Mouse (Mus musculus) CD4-positive helper T cell, adult 2 months (primary cell): ENCODE results near the gene Kbtbd8.

ENCODE experiments used
- DNase-seq: peaks from one replicate; pipeline ENCODE4 v3.0.0-alpha.2; 2012; ENCODE audit warnings: low read depth, missing footprints, low spot score

Kbtbd8 gene

DNA sequence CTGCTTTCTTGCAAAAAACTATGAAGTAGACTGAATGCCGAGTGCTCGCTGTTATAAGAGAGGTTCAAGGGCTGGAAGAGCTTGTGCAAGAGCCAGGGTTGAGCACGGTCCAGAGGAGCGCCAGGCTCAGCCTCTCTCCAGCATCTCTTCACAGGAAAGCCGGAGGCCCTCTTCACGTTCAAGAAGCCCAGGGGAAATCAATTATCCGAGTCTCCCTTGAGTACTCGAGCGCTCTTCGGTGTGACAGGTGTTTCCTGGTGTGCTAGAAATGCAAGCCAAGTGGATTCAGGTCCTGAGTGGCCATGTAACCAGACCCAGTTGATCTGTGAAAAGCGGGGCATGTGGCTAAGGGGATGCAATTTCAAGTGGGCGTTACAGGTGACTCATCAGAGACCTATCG lies at the start of gene Kbtbd8:
Gene Kbtbd8 (plus strand): TSS at position 295 of the 400 bp plus-strand sequence.
- peak; percentile 32 for DNase-seq

DNA sequence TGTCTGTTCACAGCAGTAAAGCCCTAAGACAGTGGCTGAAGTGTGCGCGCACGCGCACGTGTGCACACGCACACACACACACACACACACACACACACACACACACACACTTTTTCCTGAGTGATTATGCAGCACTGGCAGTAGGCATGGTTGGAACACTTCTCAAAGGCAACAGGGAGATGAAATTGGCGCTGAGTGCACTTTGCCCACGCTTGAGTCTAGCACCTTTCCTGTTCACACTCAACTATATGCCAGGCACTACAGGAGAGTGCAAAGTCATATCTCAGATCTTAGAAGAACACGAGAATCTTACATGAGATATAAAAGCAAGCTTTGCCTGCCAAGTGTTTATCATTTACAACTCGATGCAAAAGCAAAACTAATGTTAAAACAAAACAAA lies 47.3 kb upstream of the Kbtbd8 start:
- DNase-seq, result no peak

DNA sequence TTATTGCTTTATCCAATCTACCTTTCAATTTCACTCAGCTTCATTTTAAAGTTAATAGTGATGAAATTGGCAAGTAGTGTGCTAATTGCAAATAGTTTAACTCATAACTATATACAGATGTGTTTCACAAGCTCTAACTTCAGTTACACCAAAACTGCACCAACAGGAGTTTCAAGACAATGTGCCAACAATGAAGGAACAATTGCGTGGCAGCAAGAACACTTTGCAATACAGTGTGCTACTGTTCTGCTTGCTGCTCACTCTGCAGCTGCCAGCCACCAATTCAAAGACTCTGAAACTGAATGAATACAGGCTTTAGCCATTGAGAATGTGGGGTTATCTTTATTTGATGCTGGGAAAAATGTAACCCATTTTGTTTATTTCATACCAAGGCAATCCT lies 31.8 kb upstream of the Kbtbd8 start:
- no peak for DNase-seq

DNA sequence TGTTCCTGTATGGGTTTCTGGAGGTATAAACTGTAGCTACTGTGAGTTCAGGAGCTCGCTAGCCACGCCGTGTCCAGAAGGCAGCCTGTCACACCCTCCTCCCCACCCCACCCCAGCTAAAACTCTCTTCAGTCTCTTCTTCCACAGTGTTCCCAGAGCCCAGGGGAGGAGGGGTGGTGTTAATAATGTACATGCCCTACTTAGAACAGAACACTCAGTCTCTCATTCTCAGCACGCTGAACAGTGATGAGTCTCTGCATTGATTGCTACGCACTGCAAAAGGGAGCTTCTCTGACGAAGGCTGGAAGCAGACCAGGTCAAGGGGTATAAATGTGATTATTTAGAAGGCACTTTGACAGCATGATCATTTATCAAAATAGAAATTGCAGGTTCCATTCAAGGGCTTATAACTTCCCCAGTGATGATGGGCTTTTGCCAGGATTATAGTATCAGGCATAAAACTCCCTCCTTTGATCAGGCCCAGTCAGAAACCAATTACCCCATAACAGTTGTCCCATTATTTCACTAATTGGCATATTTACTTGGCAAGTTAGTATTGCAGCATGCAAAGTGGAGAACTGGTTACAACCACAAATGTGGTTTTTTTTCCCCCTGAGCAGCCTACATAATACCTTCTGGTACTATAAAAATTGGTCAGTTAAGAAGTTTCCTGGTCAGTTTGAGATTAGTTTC lies 29.7 kb upstream of the Kbtbd8 start:
- no peak for DNase-seq

DNA sequence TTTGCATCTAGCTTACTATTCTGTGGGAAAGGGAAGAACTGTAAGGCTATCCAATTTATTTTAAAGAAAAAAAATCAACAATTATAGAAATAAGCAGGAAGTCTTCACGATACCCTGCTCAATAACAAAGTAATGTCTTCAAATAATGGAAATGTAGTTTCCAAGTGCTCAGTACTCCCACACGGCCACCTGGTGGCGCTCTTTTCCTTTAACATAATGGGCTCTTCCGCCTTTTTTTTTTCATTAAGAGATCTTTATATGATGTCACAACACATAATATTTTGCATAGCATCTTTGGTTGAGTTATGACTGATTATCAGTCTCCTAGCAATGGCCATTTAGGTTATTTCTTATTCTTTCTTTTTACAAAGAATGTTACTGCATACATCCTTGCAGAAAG lies 29.0 kb upstream of the Kbtbd8 start:
- DNase-seq, result peak; percentile 2

DNA sequence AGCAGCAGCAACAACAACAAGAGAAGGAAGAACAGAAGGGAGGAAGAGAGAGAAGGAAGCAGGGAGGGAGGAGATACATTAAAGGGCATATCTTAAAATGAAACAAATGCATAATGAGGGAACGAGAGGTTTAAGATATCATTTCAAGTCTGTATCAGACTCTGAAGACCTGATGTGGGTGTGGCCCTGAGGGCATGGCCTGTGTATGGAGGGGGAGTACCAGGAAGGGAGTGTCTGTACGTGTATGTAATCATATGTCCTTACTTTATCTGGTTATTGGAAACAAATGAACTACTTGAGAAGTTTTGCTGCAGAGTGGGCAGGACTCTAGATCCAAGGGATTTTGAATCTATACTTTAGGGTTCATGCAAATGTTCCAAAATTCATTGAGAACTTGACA lies 22.3 kb upstream of the Kbtbd8 start:
- no peak for DNase-seq

DNA sequence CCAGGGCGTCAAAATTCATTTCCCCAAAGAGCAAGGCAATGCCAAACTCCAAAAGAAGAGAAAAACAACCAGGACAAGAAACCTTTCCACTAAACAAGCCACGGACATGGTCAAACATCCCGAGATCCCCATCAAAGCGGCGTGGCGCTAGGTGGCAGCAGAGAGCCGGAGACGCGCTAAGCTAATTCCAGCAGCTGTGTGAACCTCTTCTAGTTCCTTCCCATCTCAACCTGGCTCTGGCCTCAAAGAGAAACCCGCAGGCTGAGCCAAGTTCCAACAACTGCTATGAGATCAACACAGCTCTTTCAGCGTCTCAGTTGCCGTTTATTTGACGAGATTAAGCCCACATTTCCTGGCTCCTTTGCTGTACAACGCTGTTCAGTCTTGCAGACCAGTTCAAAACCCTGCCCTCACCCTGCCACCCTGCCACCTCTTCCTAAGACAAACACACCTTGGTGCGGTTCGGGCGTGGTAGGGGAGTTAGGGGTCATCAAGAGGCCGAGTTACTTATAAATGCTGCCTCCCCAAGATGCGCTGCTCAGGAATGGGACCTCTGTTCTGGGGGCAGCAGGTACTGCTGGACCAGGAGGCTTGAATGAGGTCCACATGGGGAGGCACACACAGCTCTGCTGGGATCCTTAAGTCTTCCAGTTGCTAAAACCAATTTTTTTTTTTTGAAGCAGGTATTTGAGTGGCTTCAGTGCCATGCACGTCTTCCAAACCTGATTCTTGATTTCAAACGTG lies 18.5 kb upstream of the Kbtbd8 start:
- DNase-seq, result peak; percentile 53

DNA sequence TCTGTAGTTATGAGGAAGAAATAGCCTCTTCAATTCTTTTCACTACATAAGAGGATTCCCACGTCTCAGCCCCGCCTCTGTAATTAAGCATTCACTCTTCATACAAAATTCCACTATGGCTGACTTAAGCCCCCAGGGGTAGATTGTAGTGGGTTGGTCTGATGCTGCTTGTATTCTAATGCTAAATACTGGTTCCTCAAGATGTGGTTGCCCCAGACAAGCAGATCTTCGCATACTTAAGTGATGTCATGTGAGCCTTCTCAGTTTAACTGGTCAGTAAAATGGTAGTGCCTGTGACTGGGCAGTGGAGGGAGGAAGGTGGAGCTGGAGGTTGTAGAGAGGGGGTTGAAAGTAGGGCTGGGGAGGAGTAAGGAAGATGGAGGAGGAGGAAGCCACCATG lies 13.3 kb upstream of the Kbtbd8 start:
- DNase-seq, result no peak

DNA sequence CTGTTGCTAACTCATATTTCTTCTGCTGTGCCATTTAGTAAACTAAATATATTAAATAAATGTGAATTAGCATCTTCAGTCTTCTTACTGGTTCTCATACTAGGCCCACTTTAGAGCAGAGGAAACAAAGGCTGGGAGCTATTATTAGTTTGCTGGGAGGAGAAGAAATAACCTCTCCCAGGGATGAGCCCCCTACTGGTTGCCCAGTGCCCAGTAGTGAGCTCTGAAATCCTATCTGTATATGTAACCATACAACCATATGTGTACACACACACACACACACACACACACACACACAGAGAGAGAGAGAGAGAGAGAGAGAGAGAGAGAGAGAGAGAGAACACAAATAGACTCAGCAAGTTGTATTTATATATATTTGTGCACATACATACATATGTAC lies 8.6 kb upstream of the Kbtbd8 start:
- no peak for DNase-seq

DNA sequence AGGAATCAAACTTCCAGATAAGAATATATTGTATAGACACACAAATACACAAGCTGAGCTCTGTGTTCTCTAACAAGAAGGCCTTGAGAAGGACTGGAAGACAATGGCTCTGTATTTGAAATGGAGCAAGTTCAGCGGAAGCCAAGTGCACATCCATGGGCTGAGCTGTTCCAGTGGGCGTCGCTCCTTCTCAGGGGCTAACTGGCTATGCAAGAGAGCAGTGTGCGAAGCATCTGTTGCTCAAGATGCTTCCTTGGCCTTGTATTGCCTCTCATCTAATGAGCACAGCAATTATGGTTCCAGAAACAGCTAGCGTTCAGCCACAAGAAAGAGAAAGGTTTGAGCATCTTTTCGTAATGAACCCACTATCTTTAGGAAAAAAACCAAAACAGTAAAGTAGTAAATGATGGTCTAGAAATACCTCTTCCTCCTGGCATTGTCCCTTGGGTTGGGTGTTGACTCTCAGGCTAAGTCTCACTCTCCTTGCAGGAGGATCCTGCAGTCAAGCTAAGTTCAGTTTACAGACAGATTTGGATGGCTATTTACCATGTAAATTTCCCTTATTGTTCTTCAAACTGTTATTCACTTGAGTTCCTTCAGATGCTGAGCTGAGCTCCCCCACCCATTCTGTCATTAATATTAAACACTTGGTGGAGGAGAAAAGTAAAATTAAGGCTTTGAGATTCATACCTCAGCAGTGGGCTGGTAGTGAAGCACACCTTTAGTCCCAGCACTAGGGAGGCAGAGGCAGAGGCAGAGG lies 7.2 kb upstream of the Kbtbd8 start:
- DNase-seq, result no peak

DNA sequence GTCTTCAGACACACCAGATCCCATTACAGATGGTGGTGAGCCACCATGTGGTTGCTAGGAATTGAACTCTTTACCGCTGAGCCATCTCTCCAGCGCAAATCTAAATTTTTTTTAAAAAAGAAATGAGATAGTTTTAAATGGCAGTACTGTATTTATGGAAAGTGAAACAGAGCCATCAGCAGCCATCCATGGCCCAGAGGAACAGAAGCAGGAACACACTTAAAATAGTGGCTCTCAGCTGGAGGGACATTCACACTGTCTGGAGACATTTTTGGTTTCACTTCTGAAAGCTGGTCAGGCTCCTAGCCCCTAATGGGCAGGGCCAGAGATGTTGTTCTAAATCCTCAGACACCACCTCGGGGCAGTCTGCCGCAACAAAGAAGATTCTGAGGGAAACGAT lies 5.0 kb upstream of the Kbtbd8 start:
- no peak for DNase-seq

DNA sequence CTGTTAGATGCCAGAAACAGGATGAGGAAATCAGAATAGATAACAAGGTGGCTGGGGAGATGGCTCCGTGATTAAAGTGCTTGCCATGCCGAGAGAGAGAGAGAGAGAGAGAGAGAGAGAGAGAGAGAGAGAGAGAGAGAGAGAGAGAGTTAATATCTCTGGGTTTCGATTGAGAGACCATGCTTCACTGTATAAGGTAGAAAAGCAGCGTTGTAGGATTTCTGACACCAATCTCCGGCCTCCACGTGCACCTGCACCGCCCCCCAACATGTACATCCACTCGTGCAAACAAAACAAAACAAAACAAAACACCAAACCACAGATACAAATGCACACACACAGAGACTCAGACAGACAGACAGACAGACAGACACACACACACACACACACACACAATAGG lies 527 bp upstream of the Kbtbd8 start:
- peak; percentile 6 for DNase-seq

DNA sequence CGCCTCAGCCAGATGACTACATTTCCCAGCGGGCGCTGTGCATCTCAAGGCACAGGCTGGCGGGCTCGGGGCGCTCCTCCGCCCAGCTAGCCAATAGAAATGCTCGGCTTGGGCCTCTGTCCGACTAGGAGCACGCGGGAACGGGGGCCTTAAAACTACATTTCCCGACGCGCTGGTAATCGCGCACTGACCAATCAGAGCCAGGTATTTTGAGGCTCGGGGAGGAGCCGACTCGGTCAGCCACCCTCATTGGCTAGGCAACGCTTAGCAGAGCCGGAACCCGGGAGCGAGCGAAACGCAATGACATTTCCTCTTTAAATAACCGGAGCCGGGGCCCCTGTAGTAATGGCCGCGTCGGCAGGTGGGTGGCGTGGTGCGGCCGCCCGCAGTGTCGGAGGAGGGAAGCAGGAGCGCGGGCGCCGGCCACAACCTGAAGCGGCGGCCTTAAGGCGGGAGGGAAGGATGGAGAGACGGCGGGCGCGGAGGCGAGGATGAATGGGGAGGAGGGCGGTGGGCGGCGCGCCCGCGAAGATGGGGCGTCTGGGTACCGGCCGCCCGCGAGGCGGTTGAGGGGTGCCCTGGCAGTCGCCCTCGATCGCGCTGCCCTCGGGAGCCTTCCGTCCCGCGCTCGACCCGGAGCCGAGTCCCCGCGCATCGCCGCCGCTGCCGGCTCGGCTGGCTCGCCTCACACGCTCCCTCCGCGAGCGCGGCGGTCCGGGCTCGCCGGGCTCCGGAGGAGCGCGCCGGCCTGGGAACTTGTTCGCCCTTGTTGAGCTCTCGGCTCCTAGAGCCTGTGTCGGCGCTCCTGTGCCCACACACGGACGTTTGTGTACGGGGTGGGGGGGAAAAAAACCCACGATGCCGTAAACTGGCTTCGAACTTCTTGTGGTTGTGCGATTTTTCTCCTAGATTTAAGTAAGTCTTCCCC lies 838 bp downstream of the Kbtbd8 start:
- peak; percentile 98 for DNase-seq

DNA sequence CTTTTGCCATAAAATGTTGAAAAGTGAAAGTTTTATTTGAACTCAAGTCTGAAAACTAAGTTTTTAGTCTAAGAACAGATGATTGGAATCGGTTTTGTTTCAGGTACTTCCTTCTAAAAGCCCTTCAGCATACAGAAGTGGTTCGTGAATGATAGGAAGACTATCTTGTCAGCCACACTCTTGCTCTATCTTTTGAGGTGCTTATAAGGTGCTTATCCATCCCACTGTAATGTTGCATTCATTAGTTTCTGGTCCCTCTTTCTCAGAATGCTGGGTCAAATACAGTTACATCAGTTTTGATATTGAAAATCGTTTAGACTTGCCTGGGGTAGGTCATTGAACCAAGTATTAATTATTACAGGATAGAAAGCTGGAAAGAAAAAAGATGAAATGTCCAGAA lies 2.3 kb downstream of the Kbtbd8 start:
- no peak for DNase-seq

DNA sequence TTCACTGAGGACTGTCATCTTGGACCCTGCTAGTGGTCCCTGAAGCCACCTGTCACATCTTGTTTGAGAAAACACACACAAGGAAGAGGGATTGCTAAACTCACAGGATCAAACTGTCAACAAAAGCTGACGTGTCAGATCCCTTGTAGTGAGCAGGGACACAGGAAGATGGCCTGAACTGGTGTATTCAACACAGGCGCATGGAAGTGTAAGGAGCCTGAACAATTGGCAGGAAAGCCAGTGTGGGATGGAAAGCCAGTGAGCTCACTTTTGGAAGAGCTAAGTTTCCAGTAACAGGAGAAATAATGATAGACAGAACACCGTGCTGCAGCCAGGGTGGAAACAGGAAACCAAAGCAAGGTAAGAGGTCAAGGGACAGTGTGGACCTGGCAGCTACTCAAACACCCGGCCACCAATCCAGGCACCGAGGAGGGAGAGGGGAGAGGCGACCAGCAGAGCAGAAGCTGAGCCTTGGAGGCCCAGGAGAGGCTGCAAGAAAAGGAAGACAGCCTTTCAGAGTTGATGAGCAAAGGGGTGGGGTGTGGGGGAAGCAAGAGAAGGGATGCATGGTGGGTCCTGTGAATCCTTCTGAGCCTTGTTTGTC lies 33.0 kb downstream of the Kbtbd8 start:
- no peak for DNase-seq

DNA sequence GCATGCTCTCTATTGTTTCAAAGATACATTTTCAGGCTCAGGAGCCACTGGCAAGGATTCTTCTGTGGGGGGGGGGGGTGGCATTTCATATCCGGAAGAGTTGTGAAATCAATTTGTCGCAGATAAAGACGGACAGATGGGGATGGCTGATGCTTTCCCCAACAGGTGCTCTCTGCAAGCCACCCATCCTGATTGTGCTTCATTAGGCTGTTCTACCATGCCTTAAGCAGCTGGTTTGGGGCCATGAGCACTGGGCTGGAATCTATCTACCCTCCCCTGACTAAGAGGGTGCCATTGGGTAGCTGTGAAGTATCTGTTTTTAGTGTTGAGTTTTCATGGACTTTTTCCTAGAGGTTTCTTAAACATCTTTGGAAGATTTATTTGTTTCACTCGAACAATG lies 33.8 kb downstream of the Kbtbd8 start:
- no peak for DNase-seq

DNA sequence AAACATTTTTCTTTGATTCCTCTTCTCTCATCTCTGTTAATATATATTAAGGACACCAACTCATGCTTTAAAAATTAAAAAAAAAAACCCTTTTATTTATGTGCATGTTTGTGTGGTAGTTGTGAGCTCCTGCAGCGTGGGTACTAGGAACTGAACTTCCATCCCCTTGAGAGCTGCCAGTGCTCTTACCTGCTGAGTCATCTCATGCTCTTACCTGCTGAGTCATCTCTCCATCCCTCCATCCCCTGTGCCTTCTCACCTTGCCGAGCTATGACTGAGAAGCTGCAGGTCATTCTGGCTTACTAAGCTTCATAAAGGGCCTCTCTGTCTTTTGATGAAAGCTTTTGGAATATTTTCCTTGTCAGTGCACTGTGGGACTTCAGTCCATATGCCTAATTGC lies 34.5 kb downstream of the Kbtbd8 start:
- DNase-seq, result no peak

DNA sequence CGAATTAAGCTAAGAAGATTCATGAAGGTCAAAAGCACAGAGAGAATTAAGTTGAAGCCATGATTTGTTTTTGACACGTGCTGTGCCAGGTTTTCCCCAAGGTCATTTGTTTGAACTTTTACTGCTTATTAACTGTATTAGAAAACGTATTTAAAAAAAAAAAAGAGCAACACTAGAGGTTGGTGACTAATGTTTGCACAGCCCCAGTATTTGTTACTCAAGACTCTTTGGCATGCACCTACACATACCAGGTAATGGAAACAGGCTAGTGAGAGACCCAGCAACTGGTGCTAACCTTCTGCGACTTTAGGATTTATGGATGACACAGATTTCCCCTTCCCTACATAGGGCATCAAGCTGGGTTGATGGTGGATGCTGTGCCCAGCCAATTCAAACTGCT lies 46.9 kb downstream of the Kbtbd8 start:
- DNase-seq, result no peak

DNA sequence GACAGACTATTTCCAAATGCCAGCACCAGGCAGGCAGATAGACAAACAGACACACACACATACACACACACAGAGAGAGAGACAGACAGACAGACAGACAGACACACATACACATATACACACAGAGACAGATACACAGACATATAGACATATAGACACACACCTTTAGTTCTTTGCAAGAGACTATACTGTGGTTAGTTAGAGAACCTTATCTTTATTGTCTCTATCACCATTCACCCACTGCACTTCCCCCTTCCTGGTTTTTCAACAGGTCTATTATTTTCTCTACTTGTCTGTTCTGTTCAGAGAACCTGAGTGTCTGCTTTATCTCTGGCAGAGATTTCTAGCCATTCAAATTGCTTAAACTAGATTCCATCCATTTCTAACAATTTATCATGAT lies 48.6 kb downstream of the Kbtbd8 start:
- no peak for DNase-seq

DNA sequence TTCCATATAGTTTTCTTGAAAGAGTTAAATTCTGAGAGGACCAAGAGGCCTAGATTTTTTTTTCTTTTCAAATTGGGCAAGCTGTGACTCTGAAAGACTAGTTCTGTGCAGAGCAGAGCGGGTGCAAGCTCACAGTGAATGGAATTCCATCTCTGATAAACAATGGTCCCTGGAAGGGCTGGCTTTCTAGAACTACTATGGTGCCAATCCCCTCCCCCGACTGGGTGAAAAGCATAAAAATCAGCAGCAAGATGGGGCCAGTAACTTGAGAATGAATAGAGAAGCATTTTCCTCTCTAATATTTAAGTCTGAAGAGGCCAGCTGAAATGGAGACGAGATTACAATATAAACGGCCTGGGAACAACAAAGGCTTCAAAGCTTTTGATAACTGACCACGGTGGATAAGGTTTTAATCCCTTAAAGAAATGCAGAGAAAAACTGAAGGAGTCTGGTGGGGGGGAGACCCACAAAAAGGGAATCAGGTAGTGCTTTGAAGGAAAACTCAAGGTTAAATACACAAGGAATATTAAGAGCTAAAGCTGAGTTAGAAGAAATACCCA lies 50.7 kb downstream of the Kbtbd8 start:
- DNase-seq, result no peak

DNA sequence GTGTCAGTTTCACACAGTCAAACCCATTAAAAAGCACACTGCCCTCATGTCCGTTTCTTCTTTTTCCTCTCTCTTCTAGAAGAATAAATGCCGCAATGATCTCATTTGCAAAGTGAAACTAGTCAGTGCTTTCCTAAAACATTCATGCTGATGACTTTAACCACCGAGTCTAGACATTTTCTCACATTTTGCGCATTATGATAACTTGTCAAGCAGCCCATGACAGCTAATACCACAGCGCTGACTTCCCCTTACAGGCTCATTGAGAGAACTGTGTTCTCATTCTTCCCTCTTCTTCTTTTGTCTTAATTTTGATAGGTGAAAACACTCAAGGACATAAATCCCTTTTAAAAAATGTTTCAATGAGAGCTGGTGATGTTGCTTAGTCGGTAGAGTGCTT lies 52.4 kb downstream of the Kbtbd8 start:
- no peak for DNase-seq
